Mouse (Mus musculus) brain, embryonic 14.5 days (tissue): ENCODE measurements around the gene Sel1l3. TPM values are rescaled to one million over a fixed set of nuclear protein-coding genes. Genes with fewer than 3 reads are reported as not detected.

Source experiments
- DNase-seq: peaks from one replicate; pipeline ENCODE4 v3.0.0-alpha.2; 2011; ENCODE audit warnings: low read depth
- CTCF ChIP-seq: fragments of 200-500 bp; IDR thresholded peaks from 2 replicates; pipeline ENCODE4 v1.5.1; 2012; ENCODE audit warnings: inconsistent platforms, mild to moderate bottlenecking, moderate library complexity, borderline replicate concordance; ENCODE audit not compliant: insufficient read depth, insufficient read length; ENCODE audit errors: extremely low read depth
- POLR2A ChIP-seq: fragments of 200-500 bp; IDR thresholded peaks from 2 replicates; pipeline ENCODE4 v1.6.1; 2012; ENCODE audit warnings: mild to moderate bottlenecking, inconsistent platforms, borderline replicate concordance; ENCODE audit not compliant: poor library complexity, insufficient read depth, insufficient read length, severe bottlenecking; ENCODE audit errors: extremely low read depth
- polyA plus RNA-seq: library from polyadenylated mRNA; depleted of rRNA; stranded (reverse); fragments of >200 nt; gene quantifications from 2 replicates; pipeline ENCODE4 v1.2.3, GENCODE M21; 2012

Sel1l3 gene
- polyA plus RNA-seq, 1 experiment, result 15.5 TPM

GRCm38 (mm10) chr5:53123525-53124286 is 90.0 kb downstream of the Sel1l3 start:
- DNase-seq, result peak; percentile 90
- TF ChIP-seq POLR2A (no peak), CTCF (peak; percentile 81)

- TF ChIP-seq POLR2A (no peak), CTCF (no peak)
- DNase-seq, result peak; percentile 86
Observed at GRCm38 (mm10) chr5:53119689-53120088, 94.0 kb downstream of the Sel1l3 start.

- TF ChIP-seq POLR2A, result no peak
- TF ChIP-seq CTCF, result no peak
- DNase-seq, result peak; percentile 64
Observed at GRCm38 (mm10) chr5:53118212-53118611, 95.5 kb downstream of the Sel1l3 start.

GRCm38 (mm10) chr5:53114616-53115267 is 99.0 kb downstream of the Sel1l3 start:
- no peak for TF ChIP-seq POLR2A
- TF ChIP-seq CTCF, result no peak
- peak; percentile 41 for DNase-seq

- TF ChIP-seq POLR2A (no peak), CTCF (peak; percentile 9; the same call in 1 of the 2 replicates)
- DNase-seq, result no peak
Observed at GRCm38 (mm10) chr5:53112942-53113341, 100.8 kb downstream of the Sel1l3 start.

- TF ChIP-seq CTCF (no peak), POLR2A (no peak)
Observed at GRCm38 (mm10) chr5:53111036-53111435, 102.7 kb downstream of the Sel1l3 start.

GRCm38 (mm10) chr5:53110225-53110624 is 103.5 kb downstream of the Sel1l3 start:
- TF ChIP-seq CTCF, result no peak
- TF ChIP-seq POLR2A, result no peak
- DNase-seq, result no peak

More at GRCm38 (mm10) chr5:53111036-53111435, 102.7 kb downstream of the Sel1l3 start:
- DNase-seq, result no peak

- DNase-seq, result peak; percentile 39
- TF ChIP-seq CTCF, result peak; percentile 24; the same call in 1 of the 2 replicates
- TF ChIP-seq POLR2A, result no peak
Observed at GRCm38 (mm10) chr5:53108668-53109067, 105.1 kb downstream of the Sel1l3 start.

- DNase-seq, result no peak
Observed at GRCm38 (mm10) chr5:53108026-53108425, 105.7 kb downstream of the Sel1l3 start.

GRCm38 (mm10) chr5:53106731-53107130 is 107.0 kb downstream of the Sel1l3 start:
- DNase-seq, result no peak
- TF ChIP-seq POLR2A, result no peak
- TF ChIP-seq CTCF, result no peak

More at GRCm38 (mm10) chr5:53108026-53108425, 105.7 kb downstream of the Sel1l3 start:
- TF ChIP-seq CTCF (no peak), POLR2A (no peak)

- TF ChIP-seq POLR2A (no peak), CTCF (no peak)
- DNase-seq, result no peak
Observed at GRCm38 (mm10) chr5:53106125-53106524, 107.6 kb downstream of the Sel1l3 start.

- peak; percentile 51 for DNase-seq
- TF ChIP-seq POLR2A, result no peak
- peak; percentile 23; the same call in 1 of the 2 replicates for TF ChIP-seq CTCF
Observed at GRCm38 (mm10) chr5:53105716-53106115, 108.0 kb downstream of the Sel1l3 start.

- DNase-seq, result no peak
- TF ChIP-seq POLR2A (no peak), CTCF (no peak)
Observed at GRCm38 (mm10) chr5:53104177-53104855, 109.4 kb downstream of the Sel1l3 start.

- no peak for TF ChIP-seq CTCF
- no peak for TF ChIP-seq POLR2A
- DNase-seq, result no peak
Observed at GRCm38 (mm10) chr5:53101848-53102473, 111.8 kb downstream of the Sel1l3 start.
